Mouse (Mus musculus) liver, embryonic 15.5 days (tissue): ENCODE results near the gene Derl3. TPM values are rescaled to one million over a fixed set of nuclear protein-coding genes. Genes with fewer than 3 reads are reported as not detected.
"Not testable (repeated sequence)": the region's sequence is repeated elsewhere in the genome, so short reads cannot be mapped to it uniquely, and the experiment has no call there.

Experiments used
- ATAC-seq: fragments of 200-750 bp; cut with Nextera tagmentation; 2 replicates; pipeline ENCODE4 v1.8.0; 2017; ENCODE audit warnings: moderate number of reproducible peaks, mild to moderate bottlenecking, moderate library complexity; ENCODE audit not compliant: insufficient read depth
- H3K27ac ChIP-seq: fragments of 300-500 bp; sonication (generic); replicated peaks from 2 replicates; pipeline ENCODE4 v1.5.1; 2015; ENCODE audit warnings: mild to moderate bottlenecking, inconsistent platforms
- H3K27me3 ChIP-seq: fragments of 300-500 bp; sonication (generic); 2 replicates; pipeline ENCODE4 v1.6.1; 2015; ENCODE audit warnings: mild to moderate bottlenecking, inconsistent platforms
- H3K36me3 ChIP-seq: fragments of 300-500 bp; sonication (generic); replicated peaks from 2 replicates; pipeline ENCODE4 v1.6.1; 2015; ENCODE audit warnings: moderate library complexity, mild to moderate bottlenecking, inconsistent platforms
- H3K4me1 ChIP-seq: fragments of 300-500 bp; sonication (generic); replicated peaks from 2 replicates; pipeline ENCODE4 v1.6.1; 2015; ENCODE audit warnings: inconsistent platforms
- H3K4me2 ChIP-seq: fragments of 300-500 bp; sonication (generic); 2 replicates; pipeline ENCODE4 v1.6.1; 2015; ENCODE audit warnings: moderate library complexity, mild to moderate bottlenecking, inconsistent platforms
- H3K4me3 ChIP-seq: fragments of 300-500 bp; sonication (generic); replicated peaks from 2 replicates; pipeline ENCODE4 v1.5.1; 2015; ENCODE audit warnings: mild to moderate bottlenecking, inconsistent platforms
- H3K9ac ChIP-seq: fragments of 300-500 bp; sonication (generic); 2 replicates; pipeline ENCODE4 v1.6.1; 2015; ENCODE audit warnings: moderate library complexity, mild to moderate bottlenecking, inconsistent platforms
- H3K9me3 ChIP-seq: fragments of 300-500 bp; sonication (generic); replicated peaks from 2 replicates; pipeline ENCODE4 v1.6.1; 2016; ENCODE audit warnings: inconsistent platforms
- WGBS: fragments of 180-500 bp; shearing (Covaris S2); methylation state at CpG from one replicate; pipeline ENCODE4 v1.1.7; 2015; ENCODE audit warnings: mixed read lengths; ENCODE audit not compliant: insufficient replicate concordance; 5-methylcytosine and 5-hydroxymethylcytosine counted together
- polyA plus RNA-seq: library from polyadenylated mRNA; unstranded; fragments of >200 nt; fragmentation: Nextera tagmentation; extraction: Ambion mirVana; gene quantifications from 2 replicates; pipeline ENCODE4 v1.2.1, GENCODE M21; 2015

Derl3 gene
- polyA plus RNA-seq, 1 experiment from 2014 or later = 0.67 TPM

GRCm38 (mm10) chr10:75873543-75874170 is 19.6 kb upstream of the Derl3 start:
- WGBS = 55% methylated on average over 10 of the region's 10 CpGs
- no peak for ATAC-seq
- Histone ChIP-seq H3K27me3 (0 out of 2 replicates have a peak, but pooled peaks cover 10% of the 10 kb centered on the region), H3K4me1 (peaks cover 17% of the 10 kb centered on the region), H3K4me2 (peak overlapping the region; percentile 72), H3K9ac (no peak overlapping the region), H3K27ac (no peak overlapping the region), H3K9me3 (no peaks in the 10 kb centered on the region), H3K36me3 (no peaks in the 10 kb centered on the region), H3K4me3 (no peak overlapping the region)

- Histone ChIP-seq H3K4me1 (no peaks in the 10 kb centered on the region), H3K4me2 (no peak overlapping the region), H3K27me3 (peaks cover 16% of the 10 kb centered on the region), H3K4me3 (no peak overlapping the region), H3K9me3 (no peaks in the 10 kb centered on the region), H3K9ac (no peak overlapping the region), H3K36me3 (no peaks in the 10 kb centered on the region), H3K27ac (no peak overlapping the region)
- ATAC-seq = no peak
- WGBS = 58% methylated on average over 3 of the region's 3 CpGs
These were observed 14.4 kb upstream of the Derl3 start for GRCm38 (mm10) chr10:75878836-75879235.

- Histone ChIP-seq H3K4me3 (no peak overlapping the region), H3K4me1 (no peaks in the 10 kb centered on the region), H3K9ac (no peak overlapping the region), H3K36me3 (no peaks in the 10 kb centered on the region), H3K27me3 (peaks cover 23% of the 10 kb centered on the region), H3K9me3 (no peaks in the 10 kb centered on the region), H3K4me2 (no peak overlapping the region), H3K27ac (no peak overlapping the region)
- WGBS = 75% methylated on average over 10 of the region's 10 CpGs
- no peak for ATAC-seq
These were observed 12.9 kb upstream of the Derl3 start for GRCm38 (mm10) chr10:75880351-75880750.

GRCm38 (mm10) chr10:75880771-75881577 is 12.2 kb upstream of the Derl3 start:
- Histone ChIP-seq H3K27me3 (peaks cover 23% of the 10 kb centered on the region), H3K4me1 (no peaks in the 10 kb centered on the region), H3K27ac (no peak overlapping the region; the same call in 1 of the 2 replicates), H3K9me3 (no peaks in the 10 kb centered on the region), H3K4me2 (no peak overlapping the region), H3K4me3 (no peak overlapping the region), H3K36me3 (no peaks in the 10 kb centered on the region), H3K9ac (no peak overlapping the region)
- no peak for ATAC-seq
- WGBS = 48% methylated on average over 6 of the region's 6 CpGs

- Histone ChIP-seq H3K9ac (no peak overlapping the region), H3K4me2 (no peak overlapping the region), H3K4me1 (no peaks in the 10 kb centered on the region), H3K27ac (peak overlapping the region; percentile 72), H3K27me3 (peaks cover 23% of the 10 kb centered on the region), H3K4me3 (no peak overlapping the region), H3K36me3 (no peaks in the 10 kb centered on the region), H3K9me3 (no peaks in the 10 kb centered on the region)
- WGBS = 31% methylated on average over 20 of the region's 20 CpGs
- peak; percentile 72 for ATAC-seq
These were observed 11.4 kb upstream of the Derl3 start for GRCm38 (mm10) chr10:75881578-75882432.

- 14% methylated on average over 15 of the region's 15 CpGs for WGBS
- Histone ChIP-seq H3K27ac (peak overlapping the region; percentile 72; the same call in 1 of the 2 replicates), H3K27me3 (peaks cover 23% of the 10 kb centered on the region), H3K9ac (no peak overlapping the region), H3K9me3 (no peaks in the 10 kb centered on the region), H3K4me2 (peak overlapping the region; percentile 35), H3K4me3 (no peak overlapping the region), H3K4me1 (no peaks in the 10 kb centered on the region), H3K36me3 (no peaks in the 10 kb centered on the region)
- ATAC-seq = peak; percentile 71
These were observed 10.6 kb upstream of the Derl3 start for GRCm38 (mm10) chr10:75882433-75883231.

- ATAC-seq = peak; percentile 56
- Histone ChIP-seq H3K9me3 (no peaks in the 10 kb centered on the region), H3K27ac (peak overlapping the region; percentile 72; the same call in 1 of the 2 replicates), H3K9ac (no peak overlapping the region), H3K4me1 (no peaks in the 10 kb centered on the region), H3K36me3 (no peaks in the 10 kb centered on the region), H3K4me2 (peak overlapping the region; percentile 35), H3K4me3 (no peak overlapping the region), H3K27me3 (peaks cover 23% of the 10 kb centered on the region)
- WGBS = under 1% methylated on average over 10 of the region's 10 CpGs
These were observed 10.0 kb upstream of the Derl3 start for GRCm38 (mm10) chr10:75883232-75883552.

- no peaks in the 10 kb centered on the region for H3K36me3 ChIP-seq
- no peak overlapping the region for H3K4me3 ChIP-seq
- 72% methylated on average over 8 of the region's 8 CpGs for WGBS
These were observed 8.5 kb upstream of the Derl3 start for GRCm38 (mm10) chr10:75884742-75885141.

GRCm38 (mm10) chr10:75887504-75887903 is 5.7 kb upstream of the Derl3 start:
- H3K4me2 ChIP-seq, H3K9me3 ChIP-seq, H3K4me1 ChIP-seq, H3K36me3 ChIP-seq, H3K27ac ChIP-seq, ATAC-seq, H3K4me3 ChIP-seq, H3K9ac ChIP-seq: not testable (repeated sequence)
- 58% methylated on average over 5 of the region's 5 CpGs for WGBS
- H3K27me3 ChIP-seq = peaks cover 18% of the 10 kb centered on the region

More at GRCm38 (mm10) chr10:75884742-75885141, 8.5 kb upstream of the Derl3 start:
- Histone ChIP-seq H3K9ac (no peak overlapping the region), H3K27ac (no peak overlapping the region), H3K4me2 (no peak overlapping the region), H3K9me3 (no peaks in the 10 kb centered on the region), H3K4me1 (no peaks in the 10 kb centered on the region), H3K27me3 (peaks cover 27% of the 10 kb centered on the region)
- no peak for ATAC-seq

- Histone ChIP-seq H3K4me2 (no peak overlapping the region), H3K9me3 (no peaks in the 10 kb centered on the region), H3K9ac (no peak overlapping the region), H3K4me1 (peaks cover 15% of the 10 kb centered on the region), H3K4me3 (no peak overlapping the region), H3K27me3 (peaks cover 4% of the 10 kb centered on the region; the same call in 1 of the 2 replicates), H3K27ac (no peak overlapping the region), H3K36me3 (no peaks in the 10 kb centered on the region)
- no peak for ATAC-seq
- WGBS = 45% methylated on average over 8 of the region's 8 CpGs
These were observed 3.6 kb upstream of the Derl3 start for GRCm38 (mm10) chr10:75889406-75890153.
